Mouse (Mus musculus) pancreas, adult 10 weeks (tissue): ENCODE results near the gene Suox. TPM values are rescaled to one million over a fixed set of nuclear protein-coding genes. Genes with fewer than 3 reads are reported as not detected.

Experiments
- polyA plus RNA-seq: library from polyadenylated mRNA; stranded (reverse); fragments of 350-450 nt; fragmentation: Illumina TruSeq; extraction: RNeasy Lipid Tissue Mini Kit (QIAGEN cat#74804); gene quantifications from one replicate; pipeline ENCODE4 v1.2.3, GENCODE M21; 2015; ENCODE audit warnings: low read depth, low replicate concordance; ENCODE audit not compliant: insufficient read depth

Suox gene
- 3.5 TPM for polyA plus RNA-seq

DNA sequence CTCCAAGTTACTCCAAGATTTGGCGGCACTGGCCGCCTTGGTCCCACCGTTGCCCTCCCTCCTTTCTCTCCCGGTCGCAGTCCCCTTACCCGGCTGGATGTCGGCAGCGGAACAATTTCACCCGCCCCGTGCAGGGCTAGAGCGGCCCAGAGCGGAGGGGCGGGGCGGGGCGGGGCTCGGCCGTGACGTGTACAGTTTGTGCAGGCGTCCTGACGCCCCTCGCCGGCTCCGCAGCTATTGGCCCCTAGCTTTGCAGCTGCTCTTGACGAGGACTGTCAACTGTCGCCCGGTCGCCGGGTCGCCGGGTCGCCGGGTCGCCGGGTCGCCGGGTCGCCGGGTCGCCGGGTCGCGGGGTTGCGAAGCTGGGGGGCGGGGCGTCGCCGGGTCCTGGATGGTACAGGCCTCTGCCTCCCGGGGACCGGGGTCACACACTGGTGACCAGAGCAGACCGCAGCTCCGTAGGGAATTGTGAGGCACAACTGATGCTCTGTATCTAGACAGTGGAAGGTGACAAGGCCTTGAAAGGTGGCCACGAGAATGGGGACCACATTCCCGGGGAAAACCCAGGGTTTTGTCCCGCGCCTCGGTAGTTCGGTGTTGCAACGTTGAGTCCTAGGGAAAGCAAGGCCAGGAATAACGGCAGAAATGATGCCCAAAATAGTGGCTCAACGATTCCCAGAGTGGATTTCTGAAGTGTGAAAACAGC, at the start of gene Suox:
Suox (minus strand) TSS at position 311 of the 706 bp plus-strand sequence.

DNA sequence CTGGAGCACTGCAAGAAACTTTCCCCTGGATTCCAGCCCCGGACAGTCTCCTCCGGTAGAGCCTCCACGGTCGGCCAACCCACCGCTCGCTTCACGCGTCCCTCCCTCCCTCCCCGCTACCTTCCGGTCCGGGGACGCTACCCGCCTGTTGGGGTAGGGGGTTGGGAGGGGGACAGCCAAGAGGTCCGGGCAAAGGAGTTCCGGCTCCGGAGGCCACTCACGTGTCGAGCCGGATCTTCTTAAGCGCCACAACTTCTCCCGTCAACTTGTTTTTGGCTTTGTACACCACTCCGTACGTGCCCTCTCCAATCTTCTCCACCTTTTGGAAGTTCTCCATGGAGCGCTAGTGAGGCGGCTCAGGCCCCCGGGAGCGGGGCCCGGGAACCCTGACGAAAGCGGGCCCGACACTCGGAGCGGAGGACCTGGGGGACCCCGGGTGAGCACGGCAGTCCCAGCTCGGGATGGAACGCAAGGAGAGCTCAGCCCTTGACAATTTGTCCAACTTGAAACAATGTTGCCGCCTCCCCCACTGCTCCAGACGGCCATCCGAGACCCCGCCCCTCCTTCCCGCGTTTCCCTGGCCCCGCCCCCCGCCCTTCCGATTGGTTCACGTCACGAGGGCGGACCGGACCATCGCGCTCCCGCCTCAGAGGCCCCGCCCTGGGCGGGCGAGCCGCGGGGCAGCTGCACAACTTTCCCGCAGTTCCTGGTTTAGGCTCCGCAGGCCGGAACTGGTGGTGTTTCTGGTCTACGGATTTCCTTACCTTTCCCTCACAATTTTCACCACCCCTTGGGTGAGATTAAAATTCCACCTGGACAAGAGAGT, 30.8 kb upstream of the Suox start, which contains the start of gene Cdk2:
Cdk2 (minus strand) TSS at position 541 of the 826 bp plus-strand sequence.

DNA sequence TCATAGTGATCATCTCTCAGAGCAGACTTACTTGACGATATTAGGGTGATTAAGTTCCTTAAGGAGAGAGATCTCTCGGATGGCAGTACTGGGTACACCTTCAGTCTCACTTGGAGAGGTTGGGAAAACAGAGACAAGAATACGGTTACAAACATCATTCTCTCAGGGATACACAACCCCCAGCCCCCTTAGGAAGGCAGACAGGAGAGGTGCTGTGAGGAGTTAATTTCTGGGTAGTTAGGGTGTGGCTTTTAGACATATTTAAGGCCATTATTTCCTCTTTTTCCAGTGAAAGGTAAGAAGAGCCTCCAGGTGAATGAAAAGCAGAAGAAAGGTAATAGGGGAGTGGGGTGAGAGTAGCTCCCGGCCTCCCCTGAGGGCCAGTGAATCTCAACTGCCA, 30.0 kb upstream of the Suox start, which contains the start of gene Pmel:
Pmel (plus strand) TSS at position 301 of the 400 bp plus-strand sequence.

DNA sequence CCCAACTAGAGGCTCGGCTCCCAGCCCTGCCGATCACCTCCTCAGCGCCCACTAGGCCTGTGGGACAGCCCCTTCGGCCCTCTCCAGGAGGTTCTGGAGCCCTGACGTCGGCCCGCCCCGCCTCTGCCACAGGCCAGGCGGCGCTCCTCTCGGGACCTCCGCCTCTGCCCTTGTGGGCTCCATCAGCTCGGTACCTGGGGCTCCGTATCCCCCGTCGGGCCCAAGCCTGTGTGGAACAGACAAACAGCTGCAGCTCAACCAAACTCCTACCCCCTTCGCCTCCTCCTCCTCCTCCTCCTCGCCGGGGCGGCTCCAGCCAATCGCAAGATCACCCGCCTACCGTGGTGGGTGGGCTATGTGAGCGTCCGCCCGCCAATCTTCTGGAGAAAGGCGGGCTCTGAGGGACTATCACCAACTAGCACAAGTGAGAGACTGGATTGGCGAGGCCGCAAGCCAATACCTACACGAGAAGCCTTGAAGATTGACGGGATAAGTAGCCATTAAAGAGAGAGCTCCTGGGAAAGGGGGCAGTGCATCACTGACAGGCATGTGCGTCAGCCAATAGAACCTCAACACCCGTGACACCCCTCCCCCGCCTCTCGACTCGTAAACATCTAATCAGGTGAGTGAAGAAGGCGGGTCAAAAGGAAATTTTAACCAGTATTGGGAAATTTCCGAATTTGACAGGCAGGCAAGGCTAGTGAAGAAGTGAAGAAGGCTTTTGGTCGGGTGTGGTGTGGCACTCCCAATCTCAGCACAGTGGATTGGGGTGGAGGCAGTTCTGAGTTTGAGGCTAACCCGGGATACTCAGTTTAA, 22.3 kb upstream of the Suox start, which contains the start of gene Rab5b:
Rab5b (minus strand) TSS at position 273 of the 816 bp plus-strand sequence.

DNA sequence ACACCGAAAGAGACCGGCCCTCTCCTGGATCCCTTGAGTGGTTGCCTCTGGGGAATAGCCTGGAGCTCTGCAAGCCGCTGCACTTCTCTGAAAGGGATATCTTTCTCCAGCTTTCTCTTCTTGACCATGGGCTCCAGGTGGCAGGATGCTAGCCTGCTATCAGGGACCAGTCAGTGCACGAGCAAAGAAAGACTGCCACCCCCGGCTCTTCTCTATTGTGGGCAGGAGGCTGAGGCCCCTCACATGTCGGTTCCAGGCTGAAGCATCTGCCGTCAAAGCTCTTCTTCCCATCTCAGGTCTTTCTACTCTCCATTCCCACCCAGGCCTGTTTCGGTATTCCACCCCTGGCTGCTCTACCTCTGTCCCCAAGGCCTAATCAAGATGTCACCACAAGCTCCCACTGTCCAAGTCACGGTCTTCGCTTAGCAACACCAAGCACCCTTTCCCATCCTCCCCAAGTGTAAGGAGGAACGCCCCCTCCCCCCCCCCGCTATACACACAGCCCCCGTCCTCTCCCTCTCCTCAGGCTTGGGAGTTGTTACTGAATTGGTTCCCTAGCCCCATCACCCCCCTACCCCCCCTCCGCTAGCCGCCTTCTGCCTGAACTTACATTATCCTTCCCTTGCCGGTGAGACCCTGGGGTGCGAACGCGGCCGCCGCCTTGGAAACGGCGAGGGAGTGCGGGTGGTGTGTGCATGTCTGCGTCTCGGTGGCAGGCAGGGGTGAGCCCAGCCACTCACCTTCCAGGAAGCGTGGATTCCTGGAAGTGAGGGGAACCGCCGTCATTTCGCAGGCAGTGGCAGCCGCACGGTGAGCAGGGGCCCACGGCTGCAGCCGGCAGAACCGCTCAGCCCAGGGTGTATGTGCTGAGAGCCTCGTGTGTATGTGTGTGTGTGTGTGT, 28.5 kb downstream of the Suox start, which contains the start of gene Ikzf4:
Ikzf4 (minus strand) TSS at position 881 of the 901 bp plus-strand sequence.

DNA sequence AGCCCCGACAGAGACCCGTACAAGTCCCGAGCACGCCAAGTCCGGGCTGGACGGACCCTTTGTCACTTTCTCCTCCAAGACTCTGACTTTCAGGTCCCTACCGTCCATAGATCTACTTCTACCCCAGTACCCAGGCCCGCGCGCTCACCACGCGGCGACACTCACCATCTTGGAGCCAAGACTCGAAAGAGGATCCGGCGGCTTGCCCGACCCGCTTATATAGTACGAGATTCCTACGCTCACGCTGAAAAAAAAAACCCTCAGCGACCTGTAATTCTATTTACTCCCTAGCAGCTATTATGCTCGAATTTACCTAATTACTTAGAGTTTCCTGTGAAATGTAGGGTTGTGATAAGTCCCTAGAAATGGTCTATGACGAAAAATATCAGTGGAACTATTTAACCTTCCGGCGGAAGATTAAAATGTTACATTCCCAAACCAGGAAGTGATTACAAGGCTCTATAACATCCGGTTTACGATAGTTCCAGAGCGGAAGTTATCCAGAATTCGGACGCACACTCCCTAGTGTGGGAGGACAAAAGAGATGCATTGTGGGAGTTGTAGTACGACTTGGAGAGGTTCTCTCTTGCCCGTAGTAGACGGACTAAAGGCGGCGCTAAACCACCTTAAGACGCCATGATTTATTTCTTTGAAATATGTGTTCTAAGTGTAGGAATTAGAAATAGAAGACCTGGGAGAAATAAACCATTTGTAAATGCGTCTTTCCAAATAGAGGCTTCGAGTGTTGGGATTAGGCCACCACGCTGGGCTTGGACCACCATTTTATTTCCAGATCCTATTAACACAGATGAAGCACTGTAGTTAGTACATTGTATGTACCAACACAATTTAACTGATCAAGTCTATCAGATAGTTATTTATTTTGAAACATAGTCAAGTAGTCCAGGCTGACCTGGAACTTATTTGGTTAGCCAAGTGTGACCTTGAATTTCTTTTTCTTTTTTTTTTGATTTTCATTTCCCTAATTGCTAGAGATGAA, 47.3 kb downstream of the Suox start, which contains the start of gene Rps26:
Rps26 (minus strand) TSS at position 437 of the 1,000 bp plus-strand sequence.

Other genes starting within 250 kb of the Suox start
- 24.6 TPM for gene Smarcc2, start 214.8 kb downstream of the Suox start, polyA plus RNA-seq
- 403 TPM for gene Myl6, start 179.9 kb downstream of the Suox start, polyA plus RNA-seq
- not detected for gene Myl6b, start 175.4 kb downstream of the Suox start, polyA plus RNA-seq
- 15.7 TPM for gene Esyt1, start 148.2 kb downstream of the Suox start, polyA plus RNA-seq
- 2.5 TPM for gene Zc3h10, start 126.3 kb downstream of the Suox start, polyA plus RNA-seq
- 2,737 TPM for gene Rpl41, start 124.8 kb downstream of the Suox start, polyA plus RNA-seq
- 20.2 TPM for gene Pa2g4, start 108.1 kb downstream of the Suox start, polyA plus RNA-seq
- 2.9 TPM for gene Erbb3, start 84.4 kb downstream of the Suox start, polyA plus RNA-seq
- 365 TPM for gene Rps26, start 47.3 kb downstream of the Suox start, polyA plus RNA-seq
- gene Ikzf4, start 28.1 kb downstream of the Suox start, polyA plus RNA-seq, result 0.70 TPM
- gene Rab5b, start 22.2 kb upstream of the Suox start, polyA plus RNA-seq, result 15.3 TPM
- gene Pmel, start 30.1 kb upstream of the Suox start, polyA plus RNA-seq, result not detected
- 6.2 TPM for gene Cdk2, start 31.0 kb upstream of the Suox start, polyA plus RNA-seq
- 10.4 TPM for gene Dgka, start 70.8 kb upstream of the Suox start, polyA plus RNA-seq
- 4.8 TPM for gene Pym1, start 73.8 kb upstream of the Suox start, polyA plus RNA-seq
- 3.0 TPM for gene Mmp19, start 116.8 kb upstream of the Suox start, polyA plus RNA-seq
- 9.2 TPM for gene Dnajc14, start 130.0 kb upstream of the Suox start, polyA plus RNA-seq
- 6.6 TPM for gene Tmem198b, start 130.3 kb upstream of the Suox start, polyA plus RNA-seq
- gene Sarnp, start 143.3 kb upstream of the Suox start, polyA plus RNA-seq, result 15.9 TPM
- 11.8 TPM for gene Ormdl2, start 147.6 kb upstream of the Suox start, polyA plus RNA-seq
- not detected for gene Gdf11, start 217.6 kb upstream of the Suox start, polyA plus RNA-seq
- 125 TPM for gene Cd63, start 226.9 kb upstream of the Suox start, polyA plus RNA-seq
- gene Rdh5, start 248.8 kb upstream of the Suox start, polyA plus RNA-seq, result 12.1 TPM
- 47.0 TPM for gene Bloc1s1, start 250.0 kb upstream of the Suox start, polyA plus RNA-seq